Mouse (Mus musculus) urinary bladder, postnatal 36 days (tissue): ENCODE results near the gene Itga6.

ENCODE experiments used
- DNase-seq, 2 experiments: peaks; one replicate each; pipeline ENCODE4 v3.0.0; 2022; ENCODE audit warnings: low spot score in 2 of 2, mixed read lengths in 1 of 2

Itga6 gene

GRCm38 (mm10) chr2:71761081-71761480, 15.7 kb downstream of the Itga6 start:
- no peak for DNase-seq

GRCm38 (mm10) chr2:71764525-71764924, 19.1 kb downstream of the Itga6 start:
- DNase-seq: no peak

GRCm38 (mm10) chr2:71764961-71765735, 19.7 kb downstream of the Itga6 start:
- no peak for DNase-seq

GRCm38 (mm10) chr2:71766007-71766406, 20.6 kb downstream of the Itga6 start:
- DNase-seq: no peak

GRCm38 (mm10) chr2:71767019-71767610, 21.7 kb downstream of the Itga6 start:
- DNase-seq: no peak

GRCm38 (mm10) chr2:71771762-71772161, 26.3 kb downstream of the Itga6 start:
- no peak for DNase-seq

- DNase-seq: no peak
Observed at GRCm38 (mm10) chr2:71773714-71774113, 28.3 kb downstream of the Itga6 start.

- no peak for DNase-seq
Observed at GRCm38 (mm10) chr2:71774246-71774951, 29.0 kb downstream of the Itga6 start.

- no peak for DNase-seq
Observed at GRCm38 (mm10) chr2:71775201-71775611, 29.8 kb downstream of the Itga6 start.

- DNase-seq: no peak
Observed at GRCm38 (mm10) chr2:71779266-71779888, 34.0 kb downstream of the Itga6 start.

GRCm38 (mm10) chr2:71780016-71780415, 34.6 kb downstream of the Itga6 start:
- DNase-seq: no peak

GRCm38 (mm10) chr2:71785260-71785659, 39.8 kb downstream of the Itga6 start:
- DNase-seq: no peak

- DNase-seq: no peak
Observed at GRCm38 (mm10) chr2:71786060-71786459, 40.6 kb downstream of the Itga6 start.

GRCm38 (mm10) chr2:71786591-71787155, 41.3 kb downstream of the Itga6 start:
- peak; percentile 37 to 76 for DNase-seq

GRCm38 (mm10) chr2:71787156-71787590, 41.8 kb downstream of the Itga6 start:
- DNase-seq: peak in 1 of 2 experiments; percentile 62

- no peak for DNase-seq
Observed at GRCm38 (mm10) chr2:71787591-71788460, 42.4 kb downstream of the Itga6 start.

GRCm38 (mm10) chr2:71790752-71791151, 45.3 kb downstream of the Itga6 start:
- DNase-seq: no peak

GRCm38 (mm10) chr2:71791203-71791602, 45.8 kb downstream of the Itga6 start:
- no peak for DNase-seq

- DNase-seq: no peak
Observed at GRCm38 (mm10) chr2:71794139-71794538, 48.7 kb downstream of the Itga6 start.

- DNase-seq: no peak
Observed at GRCm38 (mm10) chr2:71796787-71797186, 51.4 kb downstream of the Itga6 start.

GRCm38 (mm10) chr2:71800798-71801197, 55.4 kb downstream of the Itga6 start:
- no peak for DNase-seq
